Mouse (Mus musculus): Measurements from ENCODE around the gene 6030458C11Rik. TPM values are rescaled to one million over a fixed set of nuclear protein-coding genes. Genes with fewer than 3 reads are reported as not detected.

The 6030458C11Rik gene
- total and polyA plus RNA-seq, 3 experiments: 17.5 to 38.3 (median 30.6) TPM

DNA sequence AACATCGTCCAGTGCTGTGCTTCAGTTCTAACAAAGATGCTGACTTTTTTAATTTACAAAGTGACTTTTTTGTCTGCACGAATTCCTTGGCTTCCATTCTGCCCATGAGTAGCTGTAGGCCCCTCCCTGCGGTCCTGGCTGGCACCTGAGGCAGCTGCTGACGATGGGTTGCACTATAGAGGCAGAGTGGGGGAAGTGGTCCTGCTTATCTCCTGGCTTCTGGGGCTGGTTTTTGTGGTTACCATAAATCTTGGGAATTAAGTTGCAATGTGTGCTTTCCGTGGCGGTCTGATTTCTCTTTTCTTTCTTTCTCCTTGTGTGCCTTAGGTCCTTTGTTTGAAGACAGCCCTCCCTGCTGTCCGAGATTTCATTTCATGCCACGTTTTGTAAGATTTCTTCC, 42.8 kb upstream of the 6030458C11Rik start:
- no peaks in the 10 kb centered on the region for H3K9me3 ChIP-seq (replicated peaks; ENCODE audit: low read length)
- H3K9ac ChIP-seq (ENCODE audit: insufficient read depth, low read depth): no peak overlapping the region
- peaks cover 5 to 23% of the 10 kb centered on the region in 2 experiments for H3K4me1 ChIP-seq (ENCODE audit: control insufficient read depth in 1 of 2, insufficient read depth in 2 of 2)
- in situ Hi-C loops (cut with MboI; ENCODE audit: low pct_ligation_motif_present, low pct_unique_long_range_greater_than_20kb, low sequenced_read_pairs) (no loop called here), dilution Hi-C loops (cut with MboI; ENCODE audit: extremely low pct_ligation_motif_present, extremely low pct_unique_long_range_greater_than_20kb, low sequenced_read_pairs) (no loop called here)
- no peaks in the 10 kb centered on the region for H3K27me3 ChIP-seq (replicated peaks)
- peaks cover 29 to 72% of the 10 kb centered on the region in 2 experiments for H3K36me3 ChIP-seq (replicated peaks in 1 of 2; ENCODE audit: control insufficient read depth in 1 of 2, insufficient read depth in 1 of 2, low read length in 1 of 2)
- no peaks in the 10 kb centered on the region for H3K79me2 ChIP-seq (replicated peaks; ENCODE audit: control insufficient read depth, extremely low read depth, insufficient read depth, poor library complexity, severe bottlenecking)
- no peak overlapping the region for H3K4me2 ChIP-seq (ENCODE audit: insufficient read depth, low read depth, poor library complexity, severe bottlenecking)
- H3K27ac ChIP-seq (ENCODE audit: insufficient read depth, low read depth): no peak overlapping the region
- no peak overlapping the region for H3K4me3 ChIP-seq (replicated peaks in 1 of 3; ENCODE audit: low read depth in 2 of 3, low read length in 2 of 3, poor library complexity in 1 of 3)
- TF ChIP-seq ZC3H11A (IDR thresholded peaks at IDR 0.05; ENCODE audit: low read depth, low read length) (no peak), POLR2AphosphoS2 (IDR thresholded peaks at IDR 0.05; ENCODE audit: low read depth, low read length) (no peak), MAX (IDR thresholded peaks at IDR 0.05; ENCODE audit: low read length) (no peak), MAZ (IDR thresholded peaks at IDR 0.05; ENCODE audit: low read depth, low read length) (no peak), JUND (conservative IDR thresholded peaks at IDR 0.05; ENCODE audit: low read depth, low read length) (no peak), ETS1 (conservative IDR thresholded peaks at IDR 0.05; ENCODE audit: low read depth, low read length) (no peak), E2F4 (IDR thresholded peaks at IDR 0.05; ENCODE audit: insufficient replicate concordance, low read depth, low read length) (no peak), CHD1 (IDR thresholded peaks at IDR 0.05; ENCODE audit: low read depth, low read length) (no peak), USF2 (conservative IDR thresholded peaks at IDR 0.05; ENCODE audit: low read depth, low read length) (no peak), MEF2A (IDR thresholded peaks at IDR 0.05; ENCODE audit: borderline replicate concordance, low read depth, low read length) (no peak), MYC (IDR thresholded peaks at IDR 0.05; ENCODE audit: low read depth, low read length) (no peak), ZMIZ1 (IDR thresholded peaks at IDR 0.05; ENCODE audit: low read depth, low read length) (no peak), UBTF (IDR thresholded peaks at IDR 0.05; ENCODE audit: low read depth, low read length) (no peak)
- no peak for DNase-seq (ENCODE audit: extremely low read depth)

DNA sequence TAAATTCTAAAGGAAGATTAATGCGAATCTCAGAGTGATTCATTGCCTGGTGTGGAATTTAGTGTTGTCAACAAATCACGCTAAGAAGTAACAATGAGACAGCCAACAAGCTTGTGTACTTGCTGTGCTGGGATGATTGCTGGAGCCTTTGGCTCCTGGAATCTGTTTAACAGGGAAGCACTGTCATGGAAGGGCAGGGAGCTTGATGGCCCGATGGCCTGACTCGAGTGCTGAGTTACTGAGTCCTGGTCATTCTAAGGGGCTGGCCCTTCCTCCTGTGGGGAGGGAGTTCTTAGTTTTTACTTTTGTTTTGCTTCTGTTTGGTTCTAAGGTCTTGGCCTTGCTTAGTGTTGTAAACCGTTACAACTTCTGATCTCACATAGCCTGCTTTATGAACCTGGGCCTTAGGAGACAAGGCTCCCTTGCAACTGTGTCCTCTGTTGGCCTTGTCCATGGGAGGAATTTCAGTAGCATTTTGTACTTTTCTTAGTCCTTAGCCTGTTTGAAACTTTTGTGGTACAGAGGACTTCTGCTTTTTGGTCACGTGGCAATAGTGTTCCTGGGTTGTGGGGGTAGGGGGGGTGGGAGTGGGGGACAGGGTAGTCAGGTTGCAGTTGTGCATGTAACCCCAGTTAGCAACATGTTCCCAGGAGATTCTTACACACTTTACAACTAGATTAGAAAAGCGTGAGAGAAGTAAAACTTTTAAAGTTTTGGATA, 41.3 kb upstream of the 6030458C11Rik start:
- H3K4me1 ChIP-seq (ENCODE audit: control insufficient read depth in 1 of 2, insufficient read depth in 2 of 2): peaks cover 5 to 29% of the 10 kb centered on the region in 2 experiments
- in situ Hi-C loops (cut with MboI; ENCODE audit: low pct_ligation_motif_present, low pct_unique_long_range_greater_than_20kb, low sequenced_read_pairs) (no loop called here), dilution Hi-C loops (cut with MboI; ENCODE audit: extremely low pct_ligation_motif_present, extremely low pct_unique_long_range_greater_than_20kb, low sequenced_read_pairs) (no loop called here)
- TF ChIP-seq USF1 (IDR thresholded peaks at IDR 0.05; ENCODE audit: low read depth, low read length) (peak; percentile 77), MAZ (IDR thresholded peaks at IDR 0.05; ENCODE audit: low read depth, low read length) (0 out of 2 replicates have a peak, but pooled peaks have one; percentile 30), BHLHE40 (IDR thresholded peaks at IDR 0.05; ENCODE audit: low read depth, low read length) (peak; percentile 69; the same call in 1 of the 2 replicates), JUN (IDR thresholded peaks at IDR 0.05; ENCODE audit: insufficient read depth, low read depth, low read length) (no peak), E2F4 (IDR thresholded peaks at IDR 0.05; ENCODE audit: insufficient replicate concordance, low read depth, low read length) (no peak), NRF1 (IDR thresholded peaks at IDR 0.05; ENCODE audit: low read depth, low read length) (no peak), HCFC1 (IDR thresholded peaks at IDR 0.05; ENCODE audit: low read depth, low read length) (no peak), USF2 (conservative IDR thresholded peaks at IDR 0.05; ENCODE audit: low read depth, low read length) (peak; percentile 64), EP300 (IDR thresholded peaks at IDR 0.05; ENCODE audit: low read length) (peak; percentile 69), SMC3 (IDR thresholded peaks at IDR 0.05; ENCODE audit: low read depth, low read length) (no peak)
- H3K9me3 ChIP-seq (replicated peaks; ENCODE audit: low read length): no peaks in the 10 kb centered on the region
- peaks cover 33 to 77% of the 10 kb centered on the region in 2 experiments for H3K36me3 ChIP-seq (replicated peaks in 1 of 2; ENCODE audit: control insufficient read depth in 1 of 2, insufficient read depth in 1 of 2, low read length in 1 of 2)
- peak overlapping the region; percentile 71; the same call in 1 of the 2 replicates for H3K9ac ChIP-seq (ENCODE audit: insufficient read depth, low read depth)
- peak overlapping the region; percentile 46; the same call in 1 of the 2 replicates for H3K4me2 ChIP-seq (ENCODE audit: insufficient read depth, low read depth, poor library complexity, severe bottlenecking)
- no peak overlapping the region for H3K4me3 ChIP-seq (replicated peaks in 1 of 3; ENCODE audit: low read depth in 2 of 3, low read length in 2 of 3, poor library complexity in 1 of 3)
- peak; percentile 62 for DNase-seq (ENCODE audit: extremely low read depth)
- peak overlapping the region; percentile 66; the same call in 1 of the 2 replicates for H3K27ac ChIP-seq (ENCODE audit: insufficient read depth, low read depth)
- no peaks in the 10 kb centered on the region for H3K27me3 ChIP-seq (replicated peaks)
- H3K79me2 ChIP-seq (replicated peaks; ENCODE audit: control insufficient read depth, extremely low read depth, insufficient read depth, poor library complexity, severe bottlenecking): no peaks in the 10 kb centered on the region

All from CH12.LX (cell line).